Comparison of ENCODE assay signal across 8 mouse cellular contexts in the genomic region with DNA sequence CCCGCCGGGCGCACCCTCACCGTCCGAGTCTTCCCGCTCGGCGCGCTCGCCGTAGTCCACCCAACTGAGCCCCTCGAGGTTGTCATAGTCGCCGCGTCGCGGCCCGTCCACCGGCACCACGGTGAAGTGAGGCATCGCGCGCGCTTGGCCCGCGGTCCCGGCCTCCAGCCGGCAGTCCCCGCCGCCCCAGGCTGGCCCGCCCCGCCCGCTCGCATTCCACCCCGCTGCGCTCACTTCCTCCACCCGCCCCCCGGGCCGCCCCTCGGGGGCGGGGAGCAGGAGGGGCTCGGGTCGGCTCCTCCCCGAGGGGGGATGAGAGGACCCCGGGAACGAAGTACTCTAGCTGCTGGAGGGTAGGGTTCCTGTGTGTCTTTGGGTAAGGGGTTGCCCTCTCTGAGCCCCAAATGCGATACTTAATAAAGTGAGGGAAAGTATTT. TPM values are rescaled to one million over a fixed set of nuclear protein-coding genes. Genes with fewer than 3 reads are reported as not detected.
A peak's percentile ranks its signal among the peaks of the same experiment; 100 is the strongest.
DNase-seq lines count a peak whose midpoint lies in the region; ATAC-seq and TF ChIP-seq lines count a peak whose summit lies in the region.

Gene Slc12a4 (minus strand): TSS at position 193 of the 437 bp plus-strand sequence.

- DNase-seq in right cerebral cortex, adult 18-20 months, result peak; percentile 28
- DNase-seq in right cerebral cortex, postnatal 36 days (ENCODE audit: low spot score in 2 of 2), result no peak
- peak; percentile 85 for DNase-seq in liver, postnatal 0 days
- peak; percentile 86 for DNase-seq in thymus, adult 2 months

- peak within 1 kb of the TSS; percentile 84 for H3K4me3 ChIP-seq in embryonic facial prominence, embryonic 13.5 days
- peak within 1 kb of the TSS; percentile 69 for H3K4me3 ChIP-seq in heart, embryonic 12.5 days
- H3K4me3 ChIP-seq in kidney, embryonic 16.5 days (ENCODE audit: low read length), result peak within 1 kb of the TSS; percentile 77
- H3K4me3 ChIP-seq in liver, postnatal 0 days (ENCODE audit: low read depth, low read length), result peak within 1 kb of the TSS; percentile 78
- H3K4me3 ChIP-seq in neural tube, embryonic 13.5 days, result peak within 1 kb of the TSS; percentile 50
- H3K4me3 ChIP-seq in thymus, adult 2 months (ENCODE audit: control insufficient read depth, insufficient read depth, low read length), result peak within 1 kb of the TSS; percentile 95

- H3K36me3 ChIP-seq in embryonic facial prominence, embryonic 13.5 days, result peaks cover 4% of the 10 kb centered on the region; the same call in 1 of the 2 replicates
- no peaks in the 10 kb centered on the region for H3K36me3 ChIP-seq in heart, embryonic 12.5 days
- no peaks in the 10 kb centered on the region for H3K36me3 ChIP-seq in kidney, embryonic 16.5 days (ENCODE audit: insufficient read depth, low read length)
- no peaks in the 10 kb centered on the region for H3K36me3 ChIP-seq in liver, postnatal 0 days (replicated peaks; ENCODE audit: insufficient read depth, low read length)
- no peaks in the 10 kb centered on the region for H3K36me3 ChIP-seq in neural tube, embryonic 13.5 days
- no peaks in the 10 kb centered on the region for H3K36me3 ChIP-seq in thymus, adult 2 months (ENCODE audit: control insufficient read depth, insufficient read depth, low read length)

- peaks cover 41% of the 10 kb centered on the region for H3K4me1 ChIP-seq in embryonic facial prominence, embryonic 13.5 days
- H3K4me1 ChIP-seq in heart, embryonic 12.5 days (replicated peaks), result peaks cover 62% of the 10 kb centered on the region
- H3K4me1 ChIP-seq in kidney, embryonic 16.5 days (ENCODE audit: insufficient read depth, low read length), result peaks cover 32% of the 10 kb centered on the region
- H3K4me1 ChIP-seq in liver, postnatal 0 days (ENCODE audit: insufficient read depth), result peaks cover 33% of the 10 kb centered on the region
- H3K4me1 ChIP-seq in neural tube, embryonic 13.5 days (replicated peaks), result peaks cover 11% of the 10 kb centered on the region
- peaks cover 19% of the 10 kb centered on the region for H3K4me1 ChIP-seq in thymus, adult 2 months (replicated peaks; ENCODE audit: control insufficient read depth, insufficient read depth, low read length)

- WGBS in embryonic facial prominence, embryonic 13.5 days, result under 1% methylated on average over 47 of the region's 47 CpGs
- under 1% methylated on average over 47 of the region's 47 CpGs for WGBS in heart, embryonic 12.5 days
- 0% methylated on average over 41 of the region's 47 CpGs for WGBS in kidney, embryonic 16.5 days
- WGBS in liver, postnatal 0 days (ENCODE audit: insufficient replicate concordance), result 3% methylated on average over 45 of the region's 47 CpGs
- WGBS in neural tube, embryonic 13.5 days, result under 1% methylated on average over 35 of the region's 47 CpGs
- WGBS in thymus, adult 2 months, result under 1% methylated on average over 45 of the region's 47 CpGs

- ATAC-seq in embryonic facial prominence, embryonic 13.5 days (ENCODE audit: insufficient number of reproducible peaks, insufficient read depth, low FRiP score, low TSS enrichment, low read depth), result peak; percentile 84
- ATAC-seq in heart, embryonic 12.5 days (ENCODE audit: insufficient number of reproducible peaks, low FRiP score), result peak; percentile 90
- peak; percentile 91 for ATAC-seq in kidney, embryonic 16.5 days (ENCODE audit: low FRiP score, low TSS enrichment)
- peak; percentile 81 for ATAC-seq in liver, postnatal 0 days
- ATAC-seq in neural tube, embryonic 13.5 days (ENCODE audit: low read depth), result peak; percentile 71

- no peaks in the 10 kb centered on the region for H3K9me3 ChIP-seq in embryonic facial prominence, embryonic 13.5 days
- no peaks in the 10 kb centered on the region for H3K9me3 ChIP-seq in heart, embryonic 12.5 days (replicated peaks)
- H3K9me3 ChIP-seq in kidney, embryonic 16.5 days (ENCODE audit: low read length), result no peaks in the 10 kb centered on the region
- H3K9me3 ChIP-seq in liver, postnatal 0 days (ENCODE audit: low read length), result no peaks in the 10 kb centered on the region
- H3K9me3 ChIP-seq in neural tube, embryonic 13.5 days, result no peaks in the 10 kb centered on the region

- peak within 1 kb of the TSS; percentile 92 for H3K9ac ChIP-seq in embryonic facial prominence, embryonic 13.5 days
- H3K9ac ChIP-seq in heart, embryonic 12.5 days, result peak within 1 kb of the TSS; percentile 86
- H3K9ac ChIP-seq in kidney, embryonic 16.5 days (replicated peaks; ENCODE audit: low read length), result peak within 1 kb of the TSS; percentile 86
- peak within 1 kb of the TSS; percentile 86 for H3K9ac ChIP-seq in liver, postnatal 0 days (replicated peaks)
- peak within 1 kb of the TSS; percentile 68 for H3K9ac ChIP-seq in neural tube, embryonic 13.5 days

- no peaks in the 10 kb centered on the region for H3K27me3 ChIP-seq in embryonic facial prominence, embryonic 13.5 days
- H3K27me3 ChIP-seq in heart, embryonic 12.5 days (replicated peaks), result no peaks in the 10 kb centered on the region
- no peaks in the 10 kb centered on the region for H3K27me3 ChIP-seq in kidney, embryonic 16.5 days (ENCODE audit: insufficient read depth, low read length)
- 0 out of 2 replicates have a peak, but pooled peaks cover 3% of the 10 kb centered on the region for H3K27me3 ChIP-seq in liver, postnatal 0 days (ENCODE audit: insufficient read depth, low read length)
- peaks cover 45% of the 10 kb centered on the region for H3K27me3 ChIP-seq in neural tube, embryonic 13.5 days
- no peaks in the 10 kb centered on the region for H3K27me3 ChIP-seq in thymus, adult 2 months (ENCODE audit: control insufficient read depth, insufficient read depth, low read length)

- TF ChIP-seq CTCF in liver, postnatal 0 days (IDR thresholded peaks at IDR 0.05; ENCODE audit: low read depth), result no peak
- peak; percentile 56 for TF ChIP-seq CTCF in thymus, adult 2 months (IDR thresholded peaks at IDR 0.05; ENCODE audit: borderline replicate concordance, control insufficient read depth, extremely low read depth, insufficient read depth, low read length, poor library complexity)

- peak within 1 kb of the TSS; percentile 94 for H3K27ac ChIP-seq in embryonic facial prominence, embryonic 13.5 days
- peak within 1 kb of the TSS; percentile 90 for H3K27ac ChIP-seq in heart, embryonic 12.5 days (ENCODE audit: poor library complexity, severe bottlenecking)
- H3K27ac ChIP-seq in kidney, embryonic 16.5 days (ENCODE audit: low read length), result peak within 1 kb of the TSS; percentile 91
- peak within 1 kb of the TSS; percentile 80 for H3K27ac ChIP-seq in liver, postnatal 0 days (ENCODE audit: low read depth)
- H3K27ac ChIP-seq in neural tube, embryonic 13.5 days (replicated peaks), result no peak within 1 kb of the TSS
- peak within 1 kb of the TSS; percentile 8; the same call in 1 of the 2 replicates for H3K27ac ChIP-seq in thymus, adult 2 months (ENCODE audit: control insufficient read depth, insufficient read depth, low read length)

- TF ChIP-seq POLR2A in thymus, adult 2 months (IDR thresholded peaks at IDR 0.05; ENCODE audit: control insufficient read depth, extremely low read depth, insufficient read depth, low read length, poor library complexity), result peak; percentile 63

- no peak for TF ChIP-seq EP300 in liver, postnatal 0 days (IDR thresholded peaks at IDR 0.05; ENCODE audit: low read depth)

- H3K4me2 ChIP-seq in embryonic facial prominence, embryonic 13.5 days, result peak within 1 kb of the TSS; percentile 75
- peak within 1 kb of the TSS; percentile 81 for H3K4me2 ChIP-seq in heart, embryonic 12.5 days
- peak within 1 kb of the TSS; percentile 70 for H3K4me2 ChIP-seq in kidney, embryonic 16.5 days (replicated peaks; ENCODE audit: low read depth, low read length)
- H3K4me2 ChIP-seq in liver, postnatal 0 days (ENCODE audit: low read depth, low read length), result peak within 1 kb of the TSS; percentile 100
- peak within 1 kb of the TSS; percentile 60 for H3K4me2 ChIP-seq in neural tube, embryonic 13.5 days

RNA-seq across cellular contexts. Expression of gene Slc12a4, which starts in this region (rescaled TPM):
- polyA plus RNA-seq in embryonic facial prominence, embryonic 13.5 days (2015; fragmentation: Nextera tagmentation; extraction: Ambion mirVana), result 48.3 and 56.8 TPM in 2 replicates
- polyA plus RNA-seq in heart, embryonic 12.5 days (2016; fragmentation: Nextera tagmentation; extraction: Ambion mirVana), result 57.5 and 58.3 TPM in 2 replicates
- polyA plus RNA-seq in kidney, embryonic 16.5 days (2015; fragmentation: Nextera tagmentation; extraction: Ambion mirVana), result 36.1 and 36.2 TPM in 2 replicates
- 5.1 and 5.2 TPM in 2 replicates for polyA plus RNA-seq in liver, postnatal 0 days (2015; fragmentation: Nextera tagmentation; extraction: Ambion mirVana)
- polyA plus RNA-seq in neural tube, embryonic 13.5 days (2015; fragmentation: Nextera tagmentation; extraction: Ambion mirVana), result 8.7 and 11.0 TPM in 2 replicates
- 69.3 TPM in 2 replicates for polyA plus RNA-seq in thymus, adult 2 months (2012; rRNA removed)

Comparison
In these comparisons a context has a peak if more than half of its experiments do, and no peak if none do; other contexts are left out.
1. DNase-seq: peak in right cerebral cortex, adult 18-20 months (single experiment), liver, postnatal 0 days (single experiment) and thymus, adult 2 months (single experiment); none in right cerebral cortex, postnatal 36 days (0 of 2).
2. Peak in every context shown above with its lines, with median percentiles within 50 percentile points of each other: ATAC-seq, H3K4me2 ChIP-seq, H3K4me3 ChIP-seq and H3K9ac ChIP-seq.